Mouse (Mus musculus) layer of hippocampus, postnatal 10 days (tissue): ENCODE results near the gene Krt7. TPM values are rescaled to one million over a fixed set of nuclear protein-coding genes. Genes with fewer than 3 reads are reported as not detected.

Source experiments
- DNase-seq, 2 experiments: peaks; one replicate each; pipeline ENCODE4 v3.0.0; 2021; ENCODE audit warnings: low spot score in 2 of 2
- total RNA-seq, 2 experiments: library from RNA; stranded (reverse); gene quantifications; 2 replicates each; pipeline ENCODE4 v1.2.3; 2021

The Krt7 gene
- total RNA-seq, 2 experiments from 2014 or later: not detected

DNA sequence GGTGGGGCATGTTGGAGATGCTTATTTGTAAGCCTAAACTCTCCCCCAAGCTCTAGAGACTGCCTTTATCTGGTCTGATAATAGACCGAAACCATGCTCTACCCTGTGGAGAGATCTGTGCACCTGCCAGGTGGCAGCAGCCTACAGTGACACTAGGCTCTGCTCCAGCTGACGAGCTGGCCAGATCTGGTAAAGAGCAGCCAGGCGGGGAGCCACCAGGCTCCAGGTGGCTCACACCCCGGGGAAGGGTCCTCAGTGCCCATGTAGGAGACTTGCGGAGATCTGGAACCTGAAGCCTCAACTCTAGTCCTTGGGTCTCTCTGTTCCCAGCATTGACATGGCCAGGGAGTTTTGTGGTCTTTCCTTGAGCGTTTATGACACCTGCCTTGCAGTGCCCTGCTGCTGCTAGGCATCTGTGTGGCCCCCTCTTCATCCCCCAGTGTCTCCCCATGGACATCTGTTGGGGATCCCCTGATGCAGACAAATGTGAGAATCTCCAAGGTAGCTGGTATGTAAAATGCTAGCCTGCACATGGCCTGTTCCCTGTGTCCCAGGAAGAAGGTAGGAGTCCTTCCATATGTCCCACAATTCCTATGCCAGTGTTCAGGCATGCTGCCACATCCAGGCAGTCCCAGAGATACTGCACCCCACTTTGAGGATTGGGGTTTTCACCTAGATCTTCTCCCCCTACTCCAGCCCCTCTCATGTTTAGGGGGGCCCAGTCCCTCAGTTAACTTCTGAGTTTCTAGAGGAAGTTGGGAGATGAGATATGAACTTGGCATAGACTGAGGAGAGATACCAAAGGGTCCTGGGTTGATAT lies 34.7 kb upstream of the Krt7 start:
- DNase-seq: no peak

DNA sequence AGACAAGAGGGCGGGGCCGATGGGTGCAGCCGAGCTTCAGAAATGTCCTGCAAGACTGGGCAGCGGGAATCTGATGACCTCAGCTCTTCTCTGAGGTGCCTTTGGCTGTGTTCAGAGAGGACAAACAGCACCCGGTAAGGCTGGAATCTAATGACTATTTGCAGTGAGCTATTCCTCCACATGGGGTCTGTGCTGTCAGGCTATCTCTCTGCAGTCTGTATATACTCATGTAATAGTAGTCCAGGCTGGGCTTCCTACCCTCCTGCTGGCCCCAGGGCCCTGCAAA lies 34.1 kb upstream of the Krt7 start:
- no peak for DNase-seq

DNA sequence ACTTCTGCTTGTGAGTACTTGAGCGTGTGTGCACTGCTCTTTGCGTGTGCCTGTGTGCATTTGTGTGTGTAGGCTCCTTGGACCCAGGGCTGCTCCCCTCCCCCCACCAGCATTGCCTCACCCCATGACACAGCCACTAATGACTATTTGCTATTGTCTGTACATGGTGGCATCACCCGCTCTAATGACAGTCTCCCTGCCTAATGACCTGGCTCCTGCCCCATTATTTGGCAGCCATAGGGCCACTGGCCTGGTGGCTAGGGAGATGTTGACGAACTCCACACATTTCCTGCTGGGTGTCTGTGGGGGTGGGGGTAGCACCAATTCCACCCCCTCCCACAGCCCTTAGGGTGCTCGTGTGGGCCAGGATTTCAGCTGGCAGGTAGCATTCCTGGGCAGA lies 32.2 kb upstream of the Krt7 start:
- DNase-seq: no peak

DNA sequence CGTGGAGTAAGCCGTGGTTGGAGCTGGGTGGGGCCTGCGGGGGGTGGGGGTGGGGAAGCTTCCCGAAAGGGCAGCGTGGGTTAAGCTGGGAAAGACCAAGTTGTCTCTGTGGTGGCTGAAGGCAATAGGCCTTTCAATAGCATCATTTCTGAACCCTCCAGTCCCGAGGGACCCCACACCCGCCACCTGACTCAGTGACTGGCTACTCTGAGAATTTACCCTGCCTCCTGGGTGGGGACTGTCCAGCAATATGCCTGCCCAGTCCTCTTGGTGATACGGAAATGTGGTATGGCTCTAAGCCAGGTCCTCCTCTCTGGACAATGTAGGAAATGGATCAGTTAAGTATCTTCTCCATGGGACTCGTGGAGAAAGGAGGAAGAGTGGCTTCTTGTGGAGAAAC lies 29.1 kb upstream of the Krt7 start:
- no peak for DNase-seq

DNA sequence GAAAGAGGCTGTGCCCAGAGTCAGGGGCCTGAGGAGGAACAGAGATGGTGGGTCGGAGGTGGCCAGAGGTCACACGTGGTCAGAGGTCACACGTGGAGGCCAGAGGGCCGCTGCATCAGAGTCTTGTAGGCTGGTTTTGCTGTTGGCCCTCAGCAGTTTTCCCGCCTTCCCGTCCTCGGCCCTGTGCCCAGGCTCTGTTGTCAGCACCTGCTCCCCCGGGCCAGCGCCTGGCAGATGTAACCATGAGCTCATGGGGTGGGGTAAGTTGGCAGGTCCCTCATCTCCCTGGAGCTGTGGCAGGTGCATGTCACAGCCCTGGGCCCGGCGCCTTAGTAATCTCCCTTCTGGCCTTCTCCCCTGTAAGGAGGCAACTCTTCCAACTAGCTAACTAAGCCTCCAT lies 28.0 kb upstream of the Krt7 start:
- DNase-seq: no peak

DNA sequence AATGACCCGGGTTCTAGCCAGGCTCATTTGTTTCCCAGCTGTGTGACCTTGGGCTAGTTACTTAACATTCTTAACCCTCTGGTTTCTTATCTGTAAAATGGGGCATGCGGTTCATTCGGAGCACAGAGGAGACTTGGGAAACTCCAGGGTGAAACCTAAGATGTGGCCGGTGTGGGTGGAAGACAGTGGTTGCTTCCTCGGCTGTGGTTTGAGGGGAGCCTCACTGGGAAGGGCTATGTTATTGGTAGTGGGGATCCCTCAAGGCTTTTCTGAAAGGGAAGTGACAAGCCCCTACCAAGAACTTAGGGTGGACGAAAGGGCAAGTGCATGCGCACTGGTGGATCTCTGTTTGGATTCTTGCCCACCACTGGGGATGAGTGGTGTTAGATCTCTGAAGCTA lies 26.2 kb upstream of the Krt7 start:
- no peak for DNase-seq

GRCm38 (mm10) chr15:101385064-101385463 lies 25.8 kb upstream of the Krt7 start:
- no peak for DNase-seq

DNA sequence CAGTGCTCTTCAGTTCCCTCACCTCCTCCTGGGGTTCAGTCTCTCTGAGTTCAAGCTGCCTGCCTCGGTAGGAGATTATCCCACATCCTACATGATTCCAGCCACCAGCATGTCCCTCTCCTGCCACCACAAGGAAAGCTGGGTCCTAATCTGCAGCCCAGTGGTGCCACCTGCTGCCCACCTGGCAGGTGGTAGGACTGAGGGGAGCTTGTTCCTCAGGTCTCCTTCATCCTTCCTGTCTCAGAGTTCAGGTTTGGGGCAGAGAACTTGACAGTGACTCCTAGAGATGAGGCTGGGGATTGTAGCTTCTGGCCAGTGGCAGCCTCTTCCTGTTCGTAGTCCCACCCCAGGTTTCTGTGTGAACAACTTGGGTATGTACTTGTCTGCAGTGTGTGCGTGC lies 23.7 kb upstream of the Krt7 start:
- DNase-seq: no peak

- DNase-seq: no peak
Measured at GRCm38 (mm10) chr15:101388034-101388541, 22.8 kb upstream of the Krt7 start.

- DNase-seq: no peak
Measured at GRCm38 (mm10) chr15:101390203-101390602, 20.6 kb upstream of the Krt7 start.

- DNase-seq: no peak
Measured at GRCm38 (mm10) chr15:101392251-101392650, 18.6 kb upstream of the Krt7 start.

DNA sequence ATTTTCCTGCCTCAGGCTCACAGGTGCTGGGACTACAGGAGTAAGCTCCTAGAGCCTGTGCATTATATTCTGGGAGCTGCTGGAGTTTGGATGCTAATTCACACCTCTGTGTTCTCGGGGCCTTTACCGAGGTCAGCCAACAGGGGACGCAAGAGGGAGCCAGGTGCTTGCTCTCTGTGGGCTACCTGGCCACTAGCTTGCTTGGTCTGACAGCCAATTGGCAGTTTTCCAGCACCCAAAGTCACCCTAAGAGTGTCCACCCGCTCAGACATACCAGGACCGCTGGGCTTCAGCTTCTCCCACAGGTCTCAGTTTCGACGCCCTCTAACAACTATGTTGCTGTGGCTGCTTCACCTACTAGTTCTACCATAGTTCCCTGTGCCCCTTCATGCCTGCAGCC lies 15.9 kb upstream of the Krt7 start:
- DNase-seq: no peak

DNA sequence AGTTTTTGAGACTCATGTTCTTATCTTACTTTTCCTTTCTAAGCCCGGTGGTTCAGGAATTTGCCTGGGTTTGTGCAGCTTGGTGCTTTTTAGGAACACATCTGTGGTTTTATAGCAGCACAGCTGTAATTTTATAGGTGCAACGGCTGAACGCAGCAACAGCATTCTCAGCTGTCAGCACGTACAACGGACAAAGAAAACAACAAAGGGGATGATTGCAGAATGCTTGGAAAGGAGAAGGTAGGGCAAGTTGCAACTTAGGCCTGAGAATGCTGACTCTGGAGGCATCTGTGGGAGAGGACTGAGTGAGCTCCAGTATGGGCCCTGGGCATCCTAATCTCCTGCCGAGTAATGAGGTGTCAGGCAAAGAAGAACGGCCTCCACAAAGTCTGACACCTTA lies 14.4 kb upstream of the Krt7 start:
- no peak for DNase-seq

- DNase-seq: no peak
Measured at GRCm38 (mm10) chr15:101396921-101397320, 13.9 kb upstream of the Krt7 start.

GRCm38 (mm10) chr15:101397683-101398082 lies 13.2 kb upstream of the Krt7 start:
- no peak for DNase-seq

- no peak for DNase-seq
Measured at GRCm38 (mm10) chr15:101398269-101398668, 12.6 kb upstream of the Krt7 start.

GRCm38 (mm10) chr15:101412188-101412587 lies 1.3 kb downstream of the Krt7 start:
- DNase-seq: no peak

- DNase-seq: no peak
Measured at GRCm38 (mm10) chr15:101413916-101414635, 3.2 kb downstream of the Krt7 start.

- no peak for DNase-seq
Measured at GRCm38 (mm10) chr15:101414807-101415565, 4.1 kb downstream of the Krt7 start.

DNA sequence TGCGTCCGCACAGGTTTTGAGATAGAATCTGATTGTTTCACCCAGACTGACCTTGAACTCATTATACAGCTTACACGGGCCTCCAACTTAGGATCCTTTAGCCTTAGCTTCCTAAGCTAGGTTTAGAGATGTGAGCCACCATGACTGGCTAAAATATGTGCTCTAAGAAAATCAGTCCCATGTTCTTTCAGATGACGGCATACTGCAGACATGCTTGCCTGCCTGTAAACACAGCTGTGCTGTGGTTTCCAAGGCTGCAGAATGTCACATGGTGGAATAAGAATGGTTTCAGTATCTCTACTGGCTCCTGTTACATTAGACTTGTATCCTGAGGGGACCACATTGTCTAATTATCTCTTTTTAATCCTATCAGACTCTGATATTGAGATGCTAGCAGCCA lies 8.1 kb downstream of the Krt7 start:
- DNase-seq: no peak

- peak; percentile 23 to 43 for DNase-seq
Measured at GRCm38 (mm10) chr15:101420903-101421302, 10.1 kb downstream of the Krt7 start.

DNA sequence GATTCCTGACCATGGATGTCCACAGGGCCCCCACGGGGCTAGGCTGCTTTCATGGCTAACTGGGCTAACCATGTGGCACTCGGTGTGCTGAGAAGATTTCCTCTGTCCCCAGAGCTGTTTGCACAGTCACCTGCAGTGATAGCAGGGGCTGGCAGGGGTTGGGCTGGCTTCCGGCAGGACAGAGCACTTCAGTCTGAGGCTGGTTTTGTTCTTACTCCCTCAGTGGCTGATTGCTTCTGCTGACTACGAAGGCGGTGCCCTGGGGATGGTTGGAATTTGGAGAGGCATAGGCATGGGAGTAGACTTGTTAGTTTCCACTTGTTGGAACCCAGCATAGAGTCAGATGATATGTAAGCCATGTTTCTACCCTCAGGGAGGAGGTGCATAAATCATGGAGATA lies 14.1 kb downstream of the Krt7 start:
- no peak for DNase-seq
